Mouse (Mus musculus) midbrain, embryonic 10.5 days (tissue): ENCODE results near the gene 1700042G07Rik. TPM values are rescaled to one million over a fixed set of nuclear protein-coding genes. Genes with fewer than 3 reads are reported as not detected.

Experiments
- DNase-seq: peaks from one replicate; pipeline ENCODE4 v3.0.0-alpha.2; 2017; ENCODE audit warnings: low spot score
- H3K27ac ChIP-seq: fragments of 300-500 bp; sonication (generic); replicated peaks from 2 replicates; pipeline ENCODE4 v1.5.1; 2016; ENCODE audit warnings: mild to moderate bottlenecking
- H3K27me3 ChIP-seq: fragments of 300-500 bp; sonication (generic); 2 replicates; pipeline ENCODE4 v1.6.1; 2016; ENCODE audit warnings: low read depth, mild to moderate bottlenecking; ENCODE audit not compliant: poor library complexity, severe bottlenecking
- H3K36me3 ChIP-seq: fragments of 300-500 bp; sonication (generic); 2 replicates; pipeline ENCODE4 v1.6.1; 2016; ENCODE audit warnings: mild to moderate bottlenecking, moderate library complexity
- H3K4me1 ChIP-seq: fragments of 300-500 bp; sonication (generic); 2 replicates; pipeline ENCODE4 v1.6.1; 2016
- H3K4me3 ChIP-seq: fragments of 300-500 bp; sonication (generic); 2 replicates; pipeline ENCODE4 v1.5.1; 2016; ENCODE audit warnings: mild to moderate bottlenecking, moderate library complexity
- H3K9me3 ChIP-seq: fragments of 300-500 bp; sonication (generic); replicated peaks from 2 replicates; pipeline ENCODE4 v1.6.1; 2016; ENCODE audit warnings: mild to moderate bottlenecking
- WGBS: fragments of 180-500 bp; shearing (Covaris S2); methylation state at CpG from one replicate; pipeline ENCODE4 v1.1.7; 2016; 5-methylcytosine and 5-hydroxymethylcytosine counted together
- polyA plus RNA-seq: library from polyadenylated mRNA; unstranded; fragments of >200 nt; fragmentation: Nextera tagmentation; extraction: Ambion mirVana; gene quantifications from 2 replicates; pipeline ENCODE4 v1.2.1, GENCODE M21; 2016

Gene 1700042G07Rik
- polyA plus RNA-seq = not detected in 2 replicates

- no peaks in the 10 kb centered on the region for H3K36me3 ChIP-seq
- peaks cover 44% of the 10 kb centered on the region for H3K4me1 ChIP-seq
- H3K4me3 ChIP-seq = no peak within 1 kb of the TSS
- 84% methylated on average over 6 of the region's 6 CpGs for WGBS
- H3K27me3 ChIP-seq = no peaks in the 10 kb centered on the region
- peak within 1 kb of the TSS; percentile 42; the same call in 1 of the 2 replicates for H3K27ac ChIP-seq
- no peaks in the 10 kb centered on the region for H3K9me3 ChIP-seq
- DNase-seq = no peak
These were observed at the start of gene 1700042G07Rik, which contains the start of gene Gm49337 for GRCm38 (mm10) chr4:116173072-116173471. Gene 1700042G07Rik (plus strand): TSS chr4:116173372. Gene Gm49337 (plus strand): TSS chr4:116173384.

GRCm38 (mm10) chr4:116123602-116124519 lies 49.3 kb upstream of the 1700042G07Rik start, which contains the start of the genes Rad54l and Pomgnt1:
Gene Rad54l (minus strand): TSS chr4:116123690.
Gene Pomgnt1 (plus strand): TSS chr4:116123840.
- WGBS = 7% methylated on average over 24 of the region's 24 CpGs
- Histone ChIP-seq H3K4me1 (peaks cover 27% of the 10 kb centered on the region), H3K27me3 (no peaks in the 10 kb centered on the region), H3K4me3 (peak within 1 kb of the TSS; percentile 83), H3K27ac (peak within 1 kb of the TSS; percentile 84), H3K36me3 (peaks cover 25% of the 10 kb centered on the region), H3K9me3 (no peaks in the 10 kb centered on the region)
- DNase-seq = peak; percentile 94

- no peak for DNase-seq
- Histone ChIP-seq H3K4me1 (peaks cover 27% of the 10 kb centered on the region), H3K4me3 (no peak overlapping the region), H3K27me3 (no peaks in the 10 kb centered on the region), H3K36me3 (peaks cover 12% of the 10 kb centered on the region), H3K9me3 (no peaks in the 10 kb centered on the region), H3K27ac (no peak overlapping the region)
- 95% methylated on average over 4 of the region's 4 CpGs for whole genome bisulfite sequencing
These were observed 47.3 kb upstream of the 1700042G07Rik start for GRCm38 (mm10) chr4:116125803-116126386.

GRCm38 (mm10) chr4:116127956-116128355 lies 45.2 kb upstream of the 1700042G07Rik start:
- Histone ChIP-seq H3K4me1 (peaks cover 15% of the 10 kb centered on the region), H3K36me3 (peaks cover 14% of the 10 kb centered on the region; the same call in 1 of the 2 replicates), H3K4me3 (no peak overlapping the region), H3K27me3 (no peaks in the 10 kb centered on the region), H3K9me3 (no peaks in the 10 kb centered on the region), H3K27ac (no peak overlapping the region)
- no peak for DNase-seq
- 72% methylated on average over 6 of the region's 6 CpGs for WGBS

GRCm38 (mm10) chr4:116133126-116133525 lies 40.0 kb upstream of the 1700042G07Rik start:
- no peaks in the 10 kb centered on the region for H3K27me3 ChIP-seq
- H3K4me1 ChIP-seq = peaks cover 16% of the 10 kb centered on the region
- no peak for DNase-seq
- H3K27ac ChIP-seq = no peak overlapping the region
- H3K9me3 ChIP-seq = no peaks in the 10 kb centered on the region
- peaks cover 14% of the 10 kb centered on the region; the same call in 1 of the 2 replicates for H3K36me3 ChIP-seq
- no peak overlapping the region for H3K4me3 ChIP-seq
- WGBS = 90% methylated on average over 4 of the region's 4 CpGs

- H3K4me3 ChIP-seq = no peak overlapping the region
- no peak overlapping the region for H3K27ac ChIP-seq
- no peaks in the 10 kb centered on the region for H3K9me3 ChIP-seq
- peaks cover 14% of the 10 kb centered on the region; the same call in 1 of the 2 replicates for H3K36me3 ChIP-seq
- no peak for DNase-seq
- no peaks in the 10 kb centered on the region for H3K27me3 ChIP-seq
- 66% methylated on average over 2 of the region's 2 CpGs for WGBS
- H3K4me1 ChIP-seq = peaks cover 16% of the 10 kb centered on the region
These were observed 38.2 kb upstream of the 1700042G07Rik start for GRCm38 (mm10) chr4:116134990-116135389.

- Histone ChIP-seq H3K4me1 (peaks cover 31% of the 10 kb centered on the region), H3K9me3 (no peaks in the 10 kb centered on the region), H3K4me3 (no peak overlapping the region), H3K27me3 (peaks cover 7% of the 10 kb centered on the region; the same call in 1 of the 2 replicates), H3K36me3 (no peaks in the 10 kb centered on the region), H3K27ac (no peak overlapping the region)
- no peak for DNase-seq
- whole genome bisulfite sequencing = 48% methylated on average over 13 of the region's 13 CpGs
These were observed 35.7 kb upstream of the 1700042G07Rik start for GRCm38 (mm10) chr4:116137421-116137996.

GRCm38 (mm10) chr4:116140801-116141574 lies 32.2 kb upstream of the 1700042G07Rik start:
- Histone ChIP-seq H3K4me3 (no peak overlapping the region), H3K27me3 (peaks cover 36% of the 10 kb centered on the region), H3K4me1 (peaks cover 51% of the 10 kb centered on the region), H3K9me3 (no peaks in the 10 kb centered on the region), H3K27ac (no peak overlapping the region), H3K36me3 (no peaks in the 10 kb centered on the region)
- DNase-seq = no peak
- 82% methylated on average over 7 of the region's 7 CpGs for WGBS

GRCm38 (mm10) chr4:116141736-116142135 lies 31.4 kb upstream of the 1700042G07Rik start:
- H3K4me3 ChIP-seq = no peak overlapping the region
- no peaks in the 10 kb centered on the region for H3K9me3 ChIP-seq
- no peaks in the 10 kb centered on the region for H3K36me3 ChIP-seq
- 86% methylated on average over 1 of the region's 1 CpGs for WGBS
- no peak overlapping the region for H3K27ac ChIP-seq
- H3K4me1 ChIP-seq = peaks cover 46% of the 10 kb centered on the region
- DNase-seq = no peak
- peaks cover 36% of the 10 kb centered on the region for H3K27me3 ChIP-seq

- Histone ChIP-seq H3K4me1 (peaks cover 41% of the 10 kb centered on the region), H3K4me3 (no peak overlapping the region), H3K36me3 (no peaks in the 10 kb centered on the region), H3K27me3 (peaks cover 36% of the 10 kb centered on the region), H3K9me3 (peaks cover 2% of the 10 kb centered on the region; the same call in 1 of the 2 replicates), H3K27ac (no peak overlapping the region)
- no peak for DNase-seq
- 78% methylated on average over 7 of the region's 7 CpGs for WGBS
These were observed 30.9 kb upstream of the 1700042G07Rik start for GRCm38 (mm10) chr4:116142269-116142668.

GRCm38 (mm10) chr4:116143317-116143811 lies 29.8 kb upstream of the 1700042G07Rik start:
- DNase-seq = no peak
- no peak overlapping the region for H3K27ac ChIP-seq
- peaks cover 36% of the 10 kb centered on the region for H3K27me3 ChIP-seq
- H3K4me3 ChIP-seq = peak overlapping the region; percentile 80
- H3K9me3 ChIP-seq = peaks cover 3% of the 10 kb centered on the region; the same call in 1 of the 2 replicates
- H3K36me3 ChIP-seq = no peaks in the 10 kb centered on the region
- H3K4me1 ChIP-seq = peaks cover 35% of the 10 kb centered on the region
- 19% methylated on average over 7 of the region's 7 CpGs for WGBS
